Mouse (Mus musculus) right cerebral cortex, postnatal 10 days (tissue): ENCODE results near the gene Itgb6.

ENCODE experiments used
- DNase-seq, 2 experiments: peaks; one replicate each; pipeline ENCODE4 v3.0.0; 2021; ENCODE audit warnings: low spot score in 2 of 2

Itgb6 gene

DNA sequence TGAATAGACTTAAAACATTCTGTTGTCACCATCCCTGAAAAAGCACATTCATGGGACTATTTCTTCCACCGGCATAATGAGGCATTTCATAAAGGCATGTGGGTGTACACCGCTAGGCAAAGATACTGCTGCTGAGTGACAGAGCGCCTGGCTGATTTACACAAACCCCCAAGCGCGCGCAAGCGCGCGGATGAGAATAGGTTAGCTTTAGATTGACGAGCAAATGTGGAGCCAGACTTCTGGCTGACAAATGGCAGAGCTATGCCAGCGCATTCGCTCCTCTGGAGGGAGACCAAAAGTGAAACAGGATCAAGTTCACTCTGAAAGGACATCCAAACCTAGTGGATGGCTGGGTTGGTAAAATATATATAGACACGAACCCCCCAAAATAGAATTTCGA, at the start of gene Itgb6:
TSS of gene Itgb6 (minus strand) at position 130 of the 400 bp plus-strand sequence.
- peak; percentile 78 to 86 for DNase-seq

DNA sequence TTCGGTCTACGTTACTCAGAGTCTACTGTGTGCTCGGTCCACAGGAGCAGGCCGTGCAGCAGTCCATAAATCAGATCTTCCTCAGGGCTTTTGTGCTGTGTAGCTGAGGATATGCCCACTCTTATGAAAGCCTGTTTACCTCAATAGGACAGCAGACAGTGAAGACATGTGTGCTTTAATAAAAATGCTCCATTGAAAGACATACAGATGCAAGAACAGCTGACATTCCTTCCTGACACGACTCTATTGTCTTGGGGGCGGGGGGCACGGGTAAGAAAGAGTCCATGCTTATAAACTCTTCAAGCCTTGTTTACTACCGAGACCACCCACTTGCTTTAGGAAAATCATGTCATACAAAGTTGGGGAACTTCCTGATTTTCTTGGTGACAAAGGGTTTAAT, 44.0 kb upstream of the Itgb6 start:
- DNase-seq, result no peak

DNA sequence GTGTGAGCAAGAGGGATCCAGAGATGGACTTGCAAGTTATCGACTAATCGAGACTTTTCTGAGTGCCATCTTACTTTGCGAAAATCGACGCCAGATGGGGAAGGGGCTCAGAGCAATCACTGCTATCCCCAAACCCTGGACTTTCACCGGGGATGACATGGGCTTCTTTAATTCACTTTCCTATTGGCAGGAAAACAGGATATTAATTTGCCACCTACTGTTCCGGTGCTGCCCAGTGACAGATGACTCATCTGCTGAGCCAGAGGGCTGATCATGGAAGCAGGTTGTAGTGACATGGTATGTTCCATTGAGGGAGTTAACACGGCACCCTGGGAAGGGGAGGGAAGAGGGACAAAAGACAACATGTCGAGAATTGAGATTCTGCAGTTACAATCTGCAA, 33.8 kb upstream of the Itgb6 start:
- no peak for DNase-seq

DNA sequence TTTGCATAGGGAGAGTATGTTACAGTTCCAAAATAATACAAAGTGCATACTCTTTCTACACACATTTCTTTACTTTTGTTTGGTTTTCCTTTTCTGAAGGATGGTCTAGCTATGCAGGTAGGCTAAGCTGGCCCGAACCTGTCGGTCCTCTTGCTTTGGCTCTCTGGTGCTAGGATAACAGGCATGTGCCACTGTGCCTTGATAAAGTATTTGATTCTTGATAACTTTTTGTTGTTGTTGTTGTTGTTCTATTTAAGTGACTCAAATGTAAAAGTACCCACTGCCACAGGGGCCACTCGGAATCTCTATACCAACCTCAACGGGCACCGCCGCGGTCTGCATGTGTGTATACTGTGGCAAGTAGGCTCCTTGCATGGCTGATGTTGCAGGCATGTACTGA, 32.7 kb upstream of the Itgb6 start:
- no peak for DNase-seq

DNA sequence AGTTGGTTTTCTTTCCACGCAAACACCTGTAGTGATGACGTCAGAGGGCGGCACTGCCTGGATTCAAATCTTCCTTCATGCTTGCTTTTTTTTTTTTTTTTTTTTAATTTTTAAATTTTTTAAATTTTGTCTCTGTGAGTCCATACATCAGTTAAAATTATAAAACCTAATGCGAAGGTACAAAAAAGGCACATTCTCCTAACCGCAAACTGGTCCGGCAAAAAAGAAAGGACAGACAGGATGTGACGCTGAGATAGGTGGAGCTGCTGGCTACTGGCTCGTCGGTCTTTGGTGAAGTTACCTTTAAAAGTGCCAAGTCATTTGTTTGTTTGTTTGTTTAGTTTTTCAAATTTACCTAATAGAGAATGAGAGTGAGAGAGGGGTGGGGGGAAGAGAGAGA, 28.8 kb upstream of the Itgb6 start:
- DNase-seq, result no peak

DNA sequence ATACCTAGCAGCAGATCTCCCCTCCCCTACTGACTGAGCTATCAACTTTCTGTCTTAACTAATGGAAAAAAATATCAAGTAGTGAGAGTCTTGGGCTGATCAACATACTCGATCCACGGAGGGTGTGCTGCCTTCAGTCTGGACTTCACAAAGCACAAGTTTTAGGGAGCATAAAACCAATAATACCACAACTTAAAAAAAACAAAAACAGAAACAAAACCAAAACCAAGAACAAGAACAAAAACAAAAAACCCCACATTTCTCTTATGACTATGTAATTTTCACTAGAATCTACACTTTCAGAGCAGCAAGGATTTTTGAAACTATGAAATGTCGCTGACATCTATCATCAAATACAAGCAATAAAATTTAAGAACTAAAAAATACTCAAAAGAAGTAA, 28.1 kb upstream of the Itgb6 start:
- no peak for DNase-seq

DNA sequence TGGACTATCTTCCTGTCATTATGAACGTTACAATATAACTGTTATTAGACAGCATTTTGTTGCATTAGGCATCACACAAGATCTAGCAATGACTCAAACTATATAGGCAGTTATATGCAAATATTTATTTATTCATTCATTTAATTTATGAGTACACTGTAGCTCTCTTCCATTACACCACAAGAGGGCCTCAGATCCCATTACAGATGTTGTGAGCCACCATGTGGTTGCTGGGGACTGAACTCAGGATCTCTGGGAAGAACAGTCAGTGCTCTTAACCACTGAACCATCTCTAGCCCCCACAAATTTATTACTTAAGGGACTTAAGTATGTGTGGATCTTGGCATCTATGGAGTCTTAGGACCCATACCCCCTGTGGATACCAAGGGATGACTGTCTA, 26.1 kb upstream of the Itgb6 start:
- no peak for DNase-seq

DNA sequence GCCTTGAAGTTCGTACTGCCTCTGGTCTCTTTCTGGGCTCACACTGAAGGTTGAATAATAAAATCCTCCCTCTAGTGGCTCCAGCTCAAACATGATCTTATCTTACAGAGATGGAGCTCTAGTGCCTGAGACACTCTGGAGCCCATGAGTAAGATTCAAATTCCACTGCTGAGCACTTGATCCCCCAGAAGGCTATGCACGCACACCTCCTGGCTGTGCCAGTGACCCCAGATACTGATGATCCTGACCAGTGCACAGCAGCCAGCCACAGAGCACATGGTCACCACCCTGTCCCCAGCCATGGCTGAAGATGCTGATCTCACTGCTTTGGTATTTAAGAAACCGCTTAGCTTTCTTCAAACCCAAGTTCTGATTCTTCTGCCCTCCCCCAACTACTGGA, 25.1 kb upstream of the Itgb6 start:
- DNase-seq, result no peak

DNA sequence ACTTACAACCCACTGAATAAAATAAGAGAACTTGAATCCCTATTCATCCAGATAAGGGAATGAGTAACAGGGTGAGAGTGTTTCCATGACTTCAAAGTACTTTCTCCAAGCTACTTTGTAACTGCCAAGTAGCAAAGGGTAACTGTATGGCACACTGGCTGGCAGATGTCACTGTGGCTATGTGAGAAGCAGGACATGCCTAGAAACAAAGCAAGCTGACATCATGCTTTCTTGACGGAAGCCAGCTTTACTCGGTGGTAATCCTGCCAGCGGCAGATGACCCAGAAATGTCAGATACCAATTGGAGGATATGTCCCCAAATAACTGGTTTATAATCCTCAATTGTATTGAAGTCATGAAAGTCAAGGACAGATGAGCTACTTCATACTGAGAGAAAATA, 22.2 kb upstream of the Itgb6 start:
- DNase-seq, result no peak

DNA sequence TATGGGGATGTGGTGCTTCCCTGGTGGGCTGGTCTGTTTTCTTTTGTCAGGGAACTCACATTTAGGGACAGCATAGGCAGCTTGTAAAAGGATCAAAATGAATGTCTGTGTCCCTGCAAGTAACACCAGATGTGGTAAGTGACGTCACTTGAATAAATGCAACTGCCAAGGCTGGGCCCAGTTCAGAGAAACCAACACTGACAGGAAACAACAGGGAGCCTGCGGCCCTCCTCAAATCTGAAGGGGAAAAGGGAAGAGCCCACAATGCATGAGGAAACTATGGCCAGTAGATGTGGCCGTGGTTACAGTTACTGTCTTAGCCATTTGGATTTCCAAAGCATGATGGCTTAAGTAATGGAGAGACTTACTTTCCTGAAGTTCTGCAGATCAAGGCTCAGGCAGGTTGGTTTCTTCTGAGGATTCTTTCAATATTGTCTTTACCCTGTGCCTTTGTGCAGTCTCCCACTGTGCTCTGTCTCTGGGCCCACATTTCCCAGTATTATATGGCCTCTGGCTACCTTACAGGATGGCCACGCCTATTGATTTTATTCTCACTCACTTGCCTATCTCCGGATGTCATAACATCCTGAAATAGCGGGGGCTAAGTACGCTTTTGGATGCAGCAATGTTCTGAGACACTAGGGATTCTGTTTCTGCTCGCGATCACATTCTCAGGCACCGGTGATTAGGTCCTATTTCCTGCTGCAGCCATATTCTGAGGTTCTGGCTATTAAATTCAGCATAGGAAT, 17.1 kb upstream of the Itgb6 start:
- no peak for DNase-seq

DNA sequence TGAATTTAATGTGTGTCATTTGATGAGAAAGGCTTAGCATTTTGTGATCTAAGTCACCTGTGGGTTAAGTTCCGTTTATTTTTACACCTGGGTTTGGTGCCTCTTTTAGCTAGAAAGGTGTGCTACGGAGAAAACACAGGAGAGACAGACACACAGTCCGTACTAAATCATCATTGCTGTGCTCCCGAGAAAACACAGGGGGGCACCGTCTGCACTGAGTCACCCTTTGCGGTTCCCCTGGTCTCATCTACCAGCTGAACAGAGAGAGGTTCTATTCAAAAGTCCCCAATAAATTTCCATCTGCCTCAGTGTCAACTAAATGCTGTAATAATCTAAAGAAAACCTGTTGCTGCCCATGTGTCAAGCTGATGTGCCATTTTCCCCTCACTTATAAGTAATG, 8.5 kb upstream of the Itgb6 start:
- DNase-seq, result peak in 1 of 2 experiments; percentile 18

DNA sequence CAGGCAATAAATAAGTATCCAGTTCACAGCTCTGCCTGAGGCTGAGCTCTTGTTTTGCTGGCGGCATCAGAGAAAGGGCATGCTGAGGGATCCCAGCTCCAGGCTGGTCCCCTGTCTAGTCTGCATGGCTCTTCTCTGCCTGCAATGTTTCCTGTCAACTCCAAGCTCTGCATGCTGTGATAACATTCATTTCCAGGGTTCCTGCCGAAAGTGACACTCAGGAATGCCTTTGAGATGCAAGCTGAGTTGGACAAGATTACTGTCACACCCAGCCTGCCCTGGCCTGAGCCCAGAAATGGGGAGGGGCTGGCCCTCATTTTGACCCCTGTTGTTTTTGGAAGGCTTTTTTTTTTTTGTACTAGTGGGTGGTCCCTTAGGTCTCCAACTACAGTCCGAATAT, 7.6 kb upstream of the Itgb6 start:
- peak in 1 of 2 experiments; percentile 14 for DNase-seq

DNA sequence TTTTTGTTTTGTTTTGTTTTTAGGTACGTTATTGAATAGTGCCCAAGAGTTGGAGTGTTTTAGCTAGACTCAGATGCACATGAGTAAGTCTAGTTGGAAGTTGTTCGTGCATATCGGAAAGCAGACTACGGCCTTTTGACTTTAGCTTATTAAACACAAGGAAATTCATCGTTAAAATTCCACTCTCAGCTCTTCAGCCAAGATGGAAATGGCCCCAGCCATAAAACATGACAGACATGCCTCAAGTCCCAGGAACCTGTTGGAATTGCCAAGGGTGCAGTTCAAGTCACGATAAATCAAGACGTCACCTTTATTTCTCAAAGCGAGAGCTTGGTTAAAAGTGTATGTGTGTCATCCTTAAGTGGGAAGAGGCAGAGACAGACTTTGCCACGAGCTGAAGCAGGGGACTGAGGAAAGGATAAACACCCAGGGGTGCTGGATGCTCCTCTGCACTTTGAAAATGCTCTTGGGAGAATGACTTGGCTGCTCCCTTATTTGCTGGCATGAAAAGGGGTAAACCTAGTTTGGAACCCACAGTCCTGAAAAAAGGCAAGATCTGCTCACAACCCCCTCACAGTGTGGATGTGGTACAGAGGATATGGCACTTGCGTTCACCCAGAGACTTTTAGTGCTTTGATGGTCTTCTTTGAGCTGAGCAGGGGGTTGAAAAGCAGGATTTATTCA, 6.6 kb upstream of the Itgb6 start:
- peak in 1 of 2 experiments; percentile 7 for DNase-seq

DNA sequence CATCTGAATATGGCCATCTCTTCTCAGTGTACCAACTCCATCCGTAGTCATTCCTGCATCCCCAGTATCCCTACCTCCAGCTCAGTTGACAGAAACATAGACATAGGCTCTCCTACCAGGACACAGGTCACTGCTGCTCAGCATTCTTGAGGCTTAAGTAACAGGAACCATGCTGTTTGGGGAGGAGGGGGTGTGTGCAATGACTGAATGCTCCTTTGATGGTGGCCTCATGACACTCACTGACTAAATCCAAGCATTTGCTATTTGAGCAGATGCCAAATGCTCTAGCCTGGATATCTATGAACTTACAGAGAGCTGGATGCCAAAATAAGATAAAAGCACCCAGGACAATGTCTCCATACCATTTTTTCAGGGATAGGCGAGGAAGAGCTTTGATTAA, 2.2 kb upstream of the Itgb6 start:
- no peak for DNase-seq

DNA sequence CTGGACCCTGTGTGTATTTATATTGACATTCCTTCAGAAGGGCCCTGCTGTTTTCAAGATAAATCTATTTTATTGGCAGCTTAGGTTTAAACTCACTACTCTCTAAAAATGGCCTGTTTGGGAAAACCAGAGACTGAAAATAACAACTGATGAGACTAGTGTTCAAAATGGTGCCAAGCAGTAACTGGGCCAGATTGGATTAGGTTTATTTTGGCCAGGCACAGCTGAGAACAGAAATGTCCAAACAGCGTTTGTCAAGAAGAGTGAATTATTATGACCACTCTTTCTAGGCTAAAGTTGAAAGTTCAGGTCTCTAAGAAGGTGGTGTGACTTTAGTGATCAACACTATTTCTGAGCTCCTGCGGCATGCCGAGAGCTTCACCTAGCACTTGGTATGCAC, 524 bp upstream of the Itgb6 start:
- no peak for DNase-seq

DNA sequence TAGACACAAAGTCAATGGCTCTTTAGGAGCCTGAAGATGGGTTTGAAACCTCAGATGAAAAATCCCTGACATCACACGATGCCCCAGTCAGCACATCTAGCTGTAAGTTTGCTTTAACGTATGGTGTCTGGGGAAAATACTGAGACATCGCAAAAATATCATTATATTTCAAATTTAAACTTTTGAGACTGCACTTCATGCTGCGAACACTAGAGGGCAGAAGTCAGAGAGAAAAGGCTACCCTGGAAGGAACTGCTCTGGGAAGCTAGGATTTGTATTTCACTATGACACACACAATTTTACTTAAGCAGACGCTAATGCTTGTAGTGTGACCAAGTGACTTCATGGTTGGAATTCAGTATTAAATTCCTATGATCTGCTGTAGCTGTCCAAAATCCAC, 1.5 kb downstream of the Itgb6 start:
- no peak for DNase-seq

DNA sequence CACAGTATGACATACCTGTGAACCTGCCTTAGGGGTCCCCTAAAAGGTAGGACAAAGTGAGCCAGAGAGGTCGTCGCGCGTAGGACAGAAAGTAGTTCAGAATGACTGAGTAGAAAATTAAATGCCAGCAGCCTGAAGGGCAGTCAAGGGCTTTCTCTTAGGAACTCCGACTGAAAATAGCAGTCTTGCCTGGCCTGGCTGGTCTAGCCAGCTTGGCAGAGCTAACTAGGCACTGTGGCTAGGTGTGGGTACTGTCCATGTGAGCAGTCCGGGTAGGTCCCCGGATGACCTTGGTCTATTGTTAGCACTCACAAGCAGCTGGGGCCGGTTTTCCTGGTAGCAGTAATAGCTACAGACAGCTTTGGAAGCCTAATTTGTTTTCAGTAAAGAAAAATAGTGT, 2.2 kb downstream of the Itgb6 start:
- DNase-seq, result no peak

DNA sequence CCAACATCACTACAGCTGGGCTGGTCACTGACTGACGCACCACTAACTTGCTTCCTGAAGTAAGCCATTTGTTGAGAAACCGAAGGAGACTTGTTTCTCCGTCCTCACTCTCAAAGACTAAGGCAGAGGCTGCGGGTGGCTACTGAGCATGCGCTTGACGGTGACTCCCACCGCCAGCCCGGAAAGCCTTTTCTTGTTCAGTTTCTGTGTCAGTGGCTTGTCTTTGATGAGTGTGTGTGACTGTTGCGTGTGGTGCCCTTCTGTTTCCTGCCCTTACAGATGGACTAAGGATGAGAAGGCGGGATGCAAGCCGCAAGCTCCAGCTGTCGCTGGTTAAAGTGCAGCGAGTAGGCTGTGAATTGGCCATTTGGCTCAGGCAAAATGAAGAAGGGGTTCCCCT, 5.1 kb downstream of the Itgb6 start:
- DNase-seq, result peak; percentile 55 to 61

DNA sequence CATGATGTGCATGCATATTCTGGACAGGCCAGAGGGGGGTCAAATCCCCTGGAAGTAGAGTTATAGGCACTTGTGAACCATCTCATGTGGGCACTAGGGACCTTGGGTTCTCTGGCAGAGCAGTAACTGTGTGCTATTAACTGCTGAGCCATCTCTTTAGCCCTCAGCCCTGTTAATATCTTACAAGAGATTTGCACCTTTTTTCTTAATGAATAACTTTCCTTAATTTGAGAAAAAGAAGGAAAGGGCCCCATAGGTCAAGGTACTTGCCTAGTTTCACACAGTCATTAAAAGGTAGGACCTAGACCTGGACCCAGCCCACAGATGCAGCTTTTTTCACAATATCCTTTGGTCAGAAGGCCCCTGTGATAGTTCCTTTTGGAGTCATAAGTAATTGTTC, 5.9 kb downstream of the Itgb6 start:
- DNase-seq, result peak in 1 of 2 experiments; percentile 15

DNA sequence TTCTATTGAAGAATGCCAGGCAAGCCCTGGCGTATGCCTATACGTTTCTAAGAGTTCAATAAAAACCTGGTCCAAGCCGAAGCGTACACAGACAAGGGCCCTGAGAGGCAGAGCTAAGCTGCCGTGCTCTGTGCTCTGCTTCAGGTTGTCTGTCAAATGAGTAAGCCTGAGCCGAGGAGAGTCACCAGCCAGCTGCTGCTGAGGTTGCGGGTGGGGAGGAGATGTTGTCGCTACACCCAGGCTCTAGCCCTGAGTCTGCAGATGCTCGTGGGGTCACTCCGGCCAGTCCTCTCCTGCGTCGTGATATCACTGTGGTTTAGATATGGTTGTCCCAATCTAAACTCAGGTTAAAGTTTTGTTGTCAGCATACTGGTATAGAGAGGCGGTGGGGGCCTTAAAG, 6.7 kb downstream of the Itgb6 start:
- peak in 1 of 2 experiments; percentile 19 for DNase-seq

DNA sequence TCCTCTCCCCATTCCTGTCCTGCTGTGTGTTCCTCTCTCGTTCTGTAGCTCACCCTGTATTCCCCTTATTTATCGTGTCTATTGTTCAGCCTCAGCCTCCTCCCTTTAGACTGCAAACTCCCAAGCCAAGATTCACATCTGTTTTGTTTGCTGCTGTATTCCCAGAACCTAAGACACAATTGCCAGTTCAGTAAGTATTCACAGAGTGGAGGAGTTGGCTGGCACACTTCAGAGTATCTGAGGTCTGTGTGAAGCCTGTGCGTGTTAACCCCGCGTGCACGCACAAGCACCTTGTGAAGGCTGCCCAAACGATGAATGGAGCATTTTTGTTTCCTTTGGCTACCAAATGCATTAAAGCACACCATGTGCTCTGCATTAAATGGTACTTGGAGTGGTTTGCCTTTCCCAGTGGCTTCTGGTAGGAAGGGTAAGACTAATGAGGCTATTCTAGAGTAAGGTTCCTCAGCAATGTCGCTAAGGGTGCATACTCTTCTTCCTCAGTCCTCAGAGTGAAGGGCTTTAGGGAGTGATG, 7.4 kb downstream of the Itgb6 start:
- DNase-seq, result peak in 1 of 2 experiments; percentile 16

DNA sequence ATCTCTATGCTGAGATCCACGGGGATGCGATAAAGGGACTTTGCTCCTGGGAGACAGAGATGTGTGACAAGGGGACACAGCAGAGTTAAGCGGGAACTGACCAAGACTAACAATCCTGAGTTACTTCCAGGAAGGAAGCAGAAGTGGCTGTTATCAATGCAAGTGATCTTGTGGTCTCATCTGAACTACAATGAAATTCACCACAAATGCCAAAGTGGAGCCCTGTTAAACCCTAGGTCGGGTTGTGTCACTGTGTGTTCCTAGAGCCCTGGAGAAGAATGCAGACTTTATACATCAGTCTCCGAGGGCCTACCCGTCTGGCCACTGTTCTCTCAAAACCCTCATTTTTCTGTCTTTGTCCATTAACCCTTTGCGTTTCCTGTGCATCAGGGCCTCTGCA, 8.0 kb downstream of the Itgb6 start:
- DNase-seq, result no peak

DNA sequence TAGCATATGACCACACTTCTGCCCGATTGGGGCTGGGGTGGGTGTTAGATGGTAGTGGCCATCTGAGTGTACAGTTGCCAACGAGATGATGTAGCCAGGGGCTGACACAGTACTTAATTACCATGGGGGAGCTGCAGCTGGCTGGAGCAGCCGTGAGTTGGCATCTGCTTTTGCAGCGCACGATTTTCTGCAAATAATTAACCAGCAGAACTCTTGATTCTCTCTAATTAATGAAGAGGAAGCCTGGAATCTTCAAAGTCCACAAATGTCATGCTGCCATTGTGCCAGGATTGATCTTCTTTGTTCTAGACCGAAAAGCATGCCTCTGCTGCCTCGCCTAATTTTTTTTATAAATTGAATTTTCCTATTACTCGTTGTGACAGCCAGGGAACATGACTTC, 8.6 kb downstream of the Itgb6 start:
- peak in 1 of 2 experiments; percentile 54 for DNase-seq
